Mouse (Mus musculus): ENCODE data around the gene Prkch. TPM values are rescaled to one million over a fixed set of nuclear protein-coding genes. Genes with fewer than 3 reads are reported as not detected.
A peak's percentile ranks its signal among the peaks of the same experiment; 100 is the strongest.

Gene Prkch
- polyA plus RNA-seq, 1 experiment from 2014 or later: 4.7 TPM

DNA sequence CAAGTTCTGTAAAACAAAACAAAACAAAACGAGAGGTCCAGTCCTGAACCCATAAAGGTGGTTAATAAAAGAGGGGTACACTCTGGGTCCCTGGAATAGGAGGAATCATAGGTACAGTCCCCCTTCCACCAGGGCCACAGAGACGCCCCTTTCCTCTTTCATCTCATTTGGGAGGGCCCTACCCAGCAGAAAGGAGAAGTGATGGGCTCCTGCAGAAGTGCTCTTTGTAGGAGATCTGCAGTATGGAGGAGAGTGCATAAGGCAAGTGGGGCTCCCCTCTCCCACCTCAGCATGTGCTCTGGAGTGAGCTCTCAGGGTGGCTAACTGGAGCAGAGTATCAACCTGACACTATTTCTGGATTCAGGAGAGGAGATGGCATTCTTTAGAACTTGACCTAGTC is 55.0 kb downstream of the Prkch start:
- Histone ChIP-seq H3K27ac (ENCODE audit: low read depth, low read length) (no peak overlapping the region), H3K9me3 (replicated peaks; ENCODE audit: control insufficient read depth, low read length) (no peaks in the 10 kb centered on the region), H3K4me3 (ENCODE audit: low read depth, low read length) (no peak overlapping the region), H3K4me1 (ENCODE audit: control insufficient read depth, insufficient read depth, low read length) (no peaks in the 10 kb centered on the region), H3K36me3 (ENCODE audit: control insufficient read depth, insufficient read depth, low read length) (no peaks in the 10 kb centered on the region), H3K9ac (ENCODE audit: low read length) (no peak overlapping the region), H3K27me3 (replicated peaks; ENCODE audit: control insufficient read depth, insufficient read depth, low read length) (no peaks in the 10 kb centered on the region), H3K4me2 (ENCODE audit: low read length) (no peak overlapping the region)
- DNase-seq (ENCODE audit: low spot score) (no peak), ATAC-seq (no peak)
- 76% methylated on average over 2 of the region's 2 CpGs for WGBS

GRCm38 (mm10) chr12:73641183-73641582 is 56.6 kb downstream of the Prkch start:
- 68% methylated on average over 13 of the region's 13 CpGs for WGBS
- Histone ChIP-seq H3K4me3 (ENCODE audit: low read depth, low read length) (no peak overlapping the region), H3K4me1 (ENCODE audit: control insufficient read depth, insufficient read depth, low read length) (no peaks in the 10 kb centered on the region), H3K36me3 (ENCODE audit: control insufficient read depth, insufficient read depth, low read length) (no peaks in the 10 kb centered on the region), H3K9me3 (replicated peaks; ENCODE audit: control insufficient read depth, low read length) (no peaks in the 10 kb centered on the region), H3K4me2 (ENCODE audit: low read length) (no peak overlapping the region), H3K27me3 (replicated peaks; ENCODE audit: control insufficient read depth, insufficient read depth, low read length) (no peaks in the 10 kb centered on the region), H3K27ac (ENCODE audit: low read depth, low read length) (no peak overlapping the region), H3K9ac (ENCODE audit: low read length) (no peak overlapping the region)
- no peak for ATAC-seq
- peak; percentile 5 for DNase-seq (ENCODE audit: low spot score)

GRCm38 (mm10) chr12:73645216-73645615 is 60.6 kb downstream of the Prkch start:
- DNase-seq (ENCODE audit: low spot score) (no peak), ATAC-seq (no peak)
- Histone ChIP-seq H3K9me3 (replicated peaks; ENCODE audit: control insufficient read depth, low read length) (no peaks in the 10 kb centered on the region), H3K36me3 (ENCODE audit: control insufficient read depth, insufficient read depth, low read length) (no peaks in the 10 kb centered on the region), H3K4me2 (ENCODE audit: low read length) (no peak overlapping the region), H3K27ac (ENCODE audit: low read depth, low read length) (no peak overlapping the region), H3K4me1 (ENCODE audit: control insufficient read depth, insufficient read depth, low read length) (no peaks in the 10 kb centered on the region), H3K4me3 (ENCODE audit: low read depth, low read length) (no peak overlapping the region), H3K9ac (ENCODE audit: low read length) (no peak overlapping the region), H3K27me3 (replicated peaks; ENCODE audit: control insufficient read depth, insufficient read depth, low read length) (no peaks in the 10 kb centered on the region)
- 91% methylated on average over 6 of the region's 6 CpGs for WGBS

GRCm38 (mm10) chr12:73647686-73648085 is 63.1 kb downstream of the Prkch start:
- ATAC-seq (no peak), DNase-seq (ENCODE audit: low spot score) (no peak)
- Histone ChIP-seq H3K36me3 (ENCODE audit: control insufficient read depth, insufficient read depth, low read length) (no peaks in the 10 kb centered on the region), H3K9ac (ENCODE audit: low read length) (no peak overlapping the region), H3K4me2 (ENCODE audit: low read length) (no peak overlapping the region), H3K4me3 (ENCODE audit: low read depth, low read length) (no peak overlapping the region), H3K9me3 (replicated peaks; ENCODE audit: control insufficient read depth, low read length) (no peaks in the 10 kb centered on the region), H3K4me1 (ENCODE audit: control insufficient read depth, insufficient read depth, low read length) (no peaks in the 10 kb centered on the region), H3K27ac (ENCODE audit: low read depth, low read length) (no peak overlapping the region), H3K27me3 (replicated peaks; ENCODE audit: control insufficient read depth, insufficient read depth, low read length) (no peaks in the 10 kb centered on the region)
- 85% methylated on average over 2 of the region's 2 CpGs for WGBS

- no peaks in the 10 kb centered on the region for H3K4me1 ChIP-seq (ENCODE audit: control insufficient read depth, insufficient read depth, low read length)
- ATAC-seq (no peak), DNase-seq (ENCODE audit: low spot score) (no peak)
- no peak overlapping the region for H3K4me3 ChIP-seq (ENCODE audit: low read depth, low read length)
- no peaks in the 10 kb centered on the region for H3K36me3 ChIP-seq (ENCODE audit: control insufficient read depth, insufficient read depth, low read length)
- H3K27me3 ChIP-seq (replicated peaks; ENCODE audit: control insufficient read depth, insufficient read depth, low read length): no peaks in the 10 kb centered on the region
- no peak overlapping the region for H3K4me2 ChIP-seq (ENCODE audit: low read length)
- H3K9ac ChIP-seq (ENCODE audit: low read length): no peak overlapping the region
- WGBS: 82% methylated on average over 18 of the region's 18 CpGs
- no peak overlapping the region for H3K27ac ChIP-seq (ENCODE audit: low read depth, low read length)
- no peaks in the 10 kb centered on the region for H3K9me3 ChIP-seq (replicated peaks; ENCODE audit: control insufficient read depth, low read length)
Measured at GRCm38 (mm10) chr12:73656568-73657204, 72.1 kb downstream of the Prkch start.

- no peak for ATAC-seq
- H3K9ac ChIP-seq (ENCODE audit: low read length): no peak overlapping the region
- H3K4me2 ChIP-seq (ENCODE audit: low read length): no peak overlapping the region
- no peaks in the 10 kb centered on the region for H3K4me1 ChIP-seq (ENCODE audit: control insufficient read depth, insufficient read depth, low read length)
- DNase-seq (ENCODE audit: low spot score): no peak
- H3K27me3 ChIP-seq (replicated peaks; ENCODE audit: control insufficient read depth, insufficient read depth, low read length): no peaks in the 10 kb centered on the region
- no peak overlapping the region for H3K27ac ChIP-seq (ENCODE audit: low read depth, low read length)
- WGBS: 91% methylated on average over 3 of the region's 3 CpGs
- no peaks in the 10 kb centered on the region for H3K36me3 ChIP-seq (ENCODE audit: control insufficient read depth, insufficient read depth, low read length)
- no peaks in the 10 kb centered on the region for H3K9me3 ChIP-seq (replicated peaks; ENCODE audit: control insufficient read depth, low read length)
- no peak overlapping the region for H3K4me3 ChIP-seq (ENCODE audit: low read depth, low read length)
Measured at GRCm38 (mm10) chr12:73663421-73663820, 78.8 kb downstream of the Prkch start.

DNA sequence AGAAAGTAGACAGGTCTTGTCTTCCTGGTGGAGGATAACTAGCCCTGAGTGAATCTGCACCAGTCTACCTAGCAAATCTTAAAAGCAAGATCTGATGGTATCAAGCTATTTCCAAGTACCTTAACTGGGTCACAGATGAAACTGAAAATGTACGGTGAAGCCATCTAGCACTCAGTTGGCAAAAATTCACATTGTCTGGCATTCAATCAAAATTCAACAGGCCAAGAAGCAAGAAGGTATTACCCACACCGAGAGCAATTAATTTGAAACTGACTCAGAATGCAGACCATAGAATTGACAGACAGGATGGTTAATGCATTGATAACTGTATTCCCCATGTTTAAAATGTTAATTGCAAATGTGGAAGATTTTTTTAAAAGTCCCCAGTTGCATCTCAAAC is 82.1 kb downstream of the Prkch start:
- Histone ChIP-seq H3K27me3 (replicated peaks; ENCODE audit: control insufficient read depth, insufficient read depth, low read length) (no peaks in the 10 kb centered on the region), H3K9ac (ENCODE audit: low read length) (no peak overlapping the region), H3K36me3 (ENCODE audit: control insufficient read depth, insufficient read depth, low read length) (no peaks in the 10 kb centered on the region), H3K4me2 (ENCODE audit: low read length) (no peak overlapping the region), H3K27ac (ENCODE audit: low read depth, low read length) (no peak overlapping the region), H3K9me3 (replicated peaks; ENCODE audit: control insufficient read depth, low read length) (no peaks in the 10 kb centered on the region), H3K4me3 (ENCODE audit: low read depth, low read length) (no peak overlapping the region), H3K4me1 (ENCODE audit: control insufficient read depth, insufficient read depth, low read length) (peaks cover 5% of the 10 kb centered on the region)
- 72% methylated on average over 2 of the region's 2 CpGs for WGBS
- DNase-seq (ENCODE audit: low spot score): no peak
- no peak for ATAC-seq

DNA sequence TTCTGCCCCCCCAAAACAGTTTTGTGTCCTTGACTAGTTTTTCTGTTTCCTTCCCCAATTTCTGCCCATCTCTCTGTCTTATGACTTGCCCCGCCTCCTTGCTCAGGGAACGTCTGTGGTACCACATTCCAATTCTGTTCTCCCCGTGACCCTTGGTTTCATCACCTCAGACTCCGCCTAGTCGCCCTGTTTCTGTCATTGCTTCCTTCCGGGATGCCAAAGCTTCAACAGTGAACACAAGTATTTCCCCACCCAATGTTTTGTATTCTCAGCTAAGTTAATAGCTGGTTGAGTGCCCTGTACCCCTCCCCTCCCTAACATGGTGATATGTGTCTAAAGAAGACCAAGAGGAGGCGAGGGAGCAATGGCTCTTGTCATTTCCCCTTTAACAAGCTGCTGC is 83.0 kb downstream of the Prkch start:
- Histone ChIP-seq H3K27ac (ENCODE audit: low read depth, low read length) (no peak overlapping the region), H3K9ac (ENCODE audit: low read length) (no peak overlapping the region), H3K27me3 (replicated peaks; ENCODE audit: control insufficient read depth, insufficient read depth, low read length) (no peaks in the 10 kb centered on the region), H3K4me2 (ENCODE audit: low read length) (no peak overlapping the region), H3K9me3 (replicated peaks; ENCODE audit: control insufficient read depth, low read length) (no peaks in the 10 kb centered on the region), H3K4me1 (ENCODE audit: control insufficient read depth, insufficient read depth, low read length) (peaks cover 11% of the 10 kb centered on the region), H3K36me3 (ENCODE audit: control insufficient read depth, insufficient read depth, low read length) (no peaks in the 10 kb centered on the region), H3K4me3 (ENCODE audit: low read depth, low read length) (no peak overlapping the region)
- DNase-seq (ENCODE audit: low spot score) (no peak), ATAC-seq (no peak)
- 81% methylated on average over 7 of the region's 7 CpGs for WGBS

DNA sequence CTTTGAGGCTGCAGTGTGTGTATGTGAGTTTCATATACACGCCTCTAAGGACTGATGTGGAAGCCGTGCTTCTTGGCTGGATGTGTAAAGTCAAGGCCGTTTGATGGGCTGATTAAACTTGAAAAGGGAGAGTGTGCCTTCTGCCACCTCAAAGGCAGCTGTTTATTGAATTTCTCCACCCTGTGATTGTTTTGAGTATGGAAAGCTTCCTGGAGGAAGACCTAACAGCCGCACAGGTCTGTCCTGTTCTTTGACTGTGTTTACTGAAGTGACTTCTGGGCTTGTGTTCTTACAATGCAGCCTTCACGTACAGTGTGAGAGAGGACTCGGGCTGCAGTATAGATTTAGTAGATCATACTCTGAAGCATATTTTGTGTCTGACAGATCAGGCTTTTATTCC is 86.1 kb downstream of the Prkch start:
- no peaks in the 10 kb centered on the region for H3K36me3 ChIP-seq (ENCODE audit: control insufficient read depth, insufficient read depth, low read length)
- DNase-seq (ENCODE audit: low spot score) (no peak), ATAC-seq (no peak)
- WGBS: 78% methylated on average over 6 of the region's 6 CpGs
- H3K27me3 ChIP-seq (replicated peaks; ENCODE audit: control insufficient read depth, insufficient read depth, low read length): no peaks in the 10 kb centered on the region
- H3K4me2 ChIP-seq (ENCODE audit: low read length): no peak overlapping the region
- H3K27ac ChIP-seq (ENCODE audit: low read depth, low read length): no peak overlapping the region
- H3K9me3 ChIP-seq (replicated peaks; ENCODE audit: control insufficient read depth, low read length): no peaks in the 10 kb centered on the region
- H3K4me3 ChIP-seq (ENCODE audit: low read depth, low read length): no peak overlapping the region
- H3K4me1 ChIP-seq (ENCODE audit: control insufficient read depth, insufficient read depth, low read length): peaks cover 11% of the 10 kb centered on the region
- no peak overlapping the region for H3K9ac ChIP-seq (ENCODE audit: low read length)
